Mouse (Mus musculus): ENCODE data around the gene Pigl. TPM values are rescaled to one million over a fixed set of nuclear protein-coding genes. Genes with fewer than 3 reads are reported as not detected.
"Not testable (repeated sequence)": the region's sequence is repeated elsewhere in the genome, so short reads cannot be mapped to it uniquely, and the experiment has no call there.

The Pigl gene
- polyA plus RNA-seq, 1 experiment from 2014 or later = 5.6 TPM

DNA sequence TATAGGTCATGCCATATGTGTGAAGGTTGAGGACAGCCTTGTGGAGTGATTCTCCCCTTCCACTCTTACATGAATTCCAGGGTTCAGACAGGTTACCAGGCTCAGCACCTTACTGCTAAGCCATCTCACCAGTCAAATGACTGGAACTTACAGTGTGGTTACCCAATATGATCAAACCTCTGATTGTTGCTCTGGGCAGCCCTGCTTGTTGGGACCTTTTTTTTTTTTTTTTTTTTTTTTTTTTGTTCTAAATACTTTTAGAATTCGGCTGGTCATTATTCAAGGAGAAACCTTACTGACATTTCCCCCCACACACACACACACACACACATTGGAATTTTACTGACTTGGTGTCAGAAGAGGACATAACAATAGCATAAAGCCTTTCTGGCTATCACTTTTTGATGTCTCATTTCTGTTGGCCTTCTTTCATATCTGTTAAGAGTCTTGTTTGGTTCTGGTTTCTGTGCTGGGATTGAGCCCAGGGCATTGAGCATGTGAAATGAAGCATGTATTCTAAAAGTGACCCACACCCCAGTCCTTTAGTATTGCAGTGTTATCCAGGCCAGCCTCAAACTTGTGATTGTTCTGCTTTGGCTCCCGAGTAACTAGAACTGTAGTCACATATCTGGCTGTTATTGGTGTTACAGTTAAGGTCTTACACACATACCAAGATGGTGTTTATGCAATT, 5.1 kb downstream of the Pigl start:
- Histone ChIP-seq H3K4me1 (replicated peaks; ENCODE audit: control insufficient read depth, insufficient read depth) (no peaks in the 10 kb centered on the region), H3K4me3 (ENCODE audit: low read depth, low read length) (no peak overlapping the region), H3K4me2 (replicated peaks; ENCODE audit: low read depth) (no peak overlapping the region), H3K27ac (replicated peaks) (no peak overlapping the region), H3K36me3 (ENCODE audit: control insufficient read depth, insufficient read depth, low read length) (no peaks in the 10 kb centered on the region), H3K27me3 (ENCODE audit: control insufficient read depth, insufficient read depth, low read length) (no peaks in the 10 kb centered on the region), H3K9ac (ENCODE audit: low read length) (no peak overlapping the region), H3K9me3 (ENCODE audit: control insufficient read depth, low read length) (no peaks in the 10 kb centered on the region)
- 73% methylated on average over 2 of the region's 2 CpGs for WGBS
- ATAC-seq (ENCODE audit: low FRiP score, low TSS enrichment) (no peak), DNase-seq (ENCODE audit: low spot score) (no peak)
- TF ChIP-seq CTCF (IDR thresholded peaks at IDR 0.05; ENCODE audit: low read depth) = no peak
- TF ChIP-seq EP300 (optimal IDR thresholded peaks at IDR 0.05) = no peak

- Histone ChIP-seq H3K4me2 (replicated peaks; ENCODE audit: low read depth) (no peak overlapping the region), H3K9me3 (ENCODE audit: control insufficient read depth, low read length) (no peaks in the 10 kb centered on the region), H3K9ac (ENCODE audit: low read length) (no peak overlapping the region), H3K27me3 (ENCODE audit: control insufficient read depth, insufficient read depth, low read length) (no peaks in the 10 kb centered on the region), H3K4me1 (replicated peaks; ENCODE audit: control insufficient read depth, insufficient read depth) (no peaks in the 10 kb centered on the region), H3K4me3 (ENCODE audit: low read depth, low read length) (no peak overlapping the region), H3K36me3 (ENCODE audit: control insufficient read depth, insufficient read depth, low read length) (no peaks in the 10 kb centered on the region), H3K27ac (replicated peaks) (no peak overlapping the region)
- ATAC-seq (ENCODE audit: low FRiP score, low TSS enrichment) = no peak
- 89% methylated on average over 3 of the region's 3 CpGs for WGBS
- no peak for TF ChIP-seq CTCF (IDR thresholded peaks at IDR 0.05; ENCODE audit: low read depth)
- TF ChIP-seq EP300 (optimal IDR thresholded peaks at IDR 0.05) = no peak
- DNase-seq (ENCODE audit: low spot score) = no peak
These were observed 6.4 kb downstream of the Pigl start for GRCm38 (mm10) chr11:62464696-62465095.

DNA sequence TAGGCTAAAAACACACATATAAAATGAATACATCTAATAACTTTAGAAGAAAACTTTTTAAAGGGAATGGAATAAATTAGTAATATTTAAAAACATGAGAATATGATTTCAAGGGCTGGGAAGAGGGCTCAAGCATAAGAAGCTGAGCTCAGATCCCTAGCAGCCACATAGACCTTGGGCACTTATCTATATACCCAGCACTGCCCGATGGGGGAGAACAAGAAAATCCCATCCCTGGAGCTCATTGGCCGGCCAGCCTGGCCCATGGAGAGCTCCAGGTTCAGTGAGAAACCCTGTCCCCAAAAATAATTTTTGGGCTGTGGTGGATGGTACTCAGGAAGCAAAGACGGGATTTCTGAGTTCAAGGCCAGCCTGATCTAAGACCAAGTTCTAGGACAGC, 7.6 kb downstream of the Pigl start:
- H3K9me3 ChIP-seq (ENCODE audit: control insufficient read depth, low read length) = no peaks in the 10 kb centered on the region
- no peak overlapping the region for H3K27ac ChIP-seq (replicated peaks)
- no peak overlapping the region for H3K9ac ChIP-seq (ENCODE audit: low read length)
- no peaks in the 10 kb centered on the region for H3K36me3 ChIP-seq (ENCODE audit: control insufficient read depth, insufficient read depth, low read length)
- no peaks in the 10 kb centered on the region for H3K27me3 ChIP-seq (ENCODE audit: control insufficient read depth, insufficient read depth, low read length)
- H3K4me3 ChIP-seq (ENCODE audit: low read depth, low read length) = no peak overlapping the region
- TF ChIP-seq EP300 (optimal IDR thresholded peaks at IDR 0.05) (no peak), CTCF (IDR thresholded peaks at IDR 0.05; ENCODE audit: low read depth) (no peak)
- H3K4me1 ChIP-seq (replicated peaks; ENCODE audit: control insufficient read depth, insufficient read depth) = no peaks in the 10 kb centered on the region
- DNase-seq (ENCODE audit: low spot score) (no peak), ATAC-seq (ENCODE audit: low FRiP score, low TSS enrichment) (no peak)
- no peak overlapping the region for H3K4me2 ChIP-seq (replicated peaks; ENCODE audit: low read depth)
- WGBS = 91% methylated on average over 3 of the region's 3 CpGs

DNA sequence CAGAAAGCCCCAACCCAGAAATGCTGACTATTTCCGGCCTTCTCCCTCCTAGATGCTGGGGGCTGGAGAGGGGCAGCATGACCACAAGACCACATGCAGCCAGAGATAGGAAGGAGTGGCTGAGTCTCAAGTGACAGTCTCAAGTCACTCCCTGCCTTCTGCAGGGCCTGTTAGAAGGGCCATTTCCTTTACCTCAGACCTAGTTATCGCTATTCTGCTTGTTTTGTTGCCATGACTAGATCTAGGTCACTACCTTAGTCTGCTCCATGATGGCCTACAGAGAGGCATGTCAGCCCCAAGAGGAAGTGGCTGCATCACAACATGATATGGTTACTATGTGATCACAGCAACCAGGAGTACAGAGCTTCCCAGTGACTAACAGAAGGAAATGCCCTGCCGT, 8.3 kb downstream of the Pigl start:
- 73% methylated on average over 3 of the region's 3 CpGs for WGBS
- peak; percentile 37 for DNase-seq (ENCODE audit: low spot score)
- ATAC-seq (ENCODE audit: low FRiP score, low TSS enrichment) = peak; percentile 96
- Histone ChIP-seq H3K27ac (replicated peaks) (no peak overlapping the region), H3K4me1 (replicated peaks; ENCODE audit: control insufficient read depth, insufficient read depth) (no peaks in the 10 kb centered on the region), H3K9me3 (ENCODE audit: control insufficient read depth, low read length) (no peaks in the 10 kb centered on the region), H3K4me2 (replicated peaks; ENCODE audit: low read depth) (no peak overlapping the region), H3K4me3 (ENCODE audit: low read depth, low read length) (no peak overlapping the region), H3K27me3 (ENCODE audit: control insufficient read depth, insufficient read depth, low read length) (no peaks in the 10 kb centered on the region), H3K36me3 (ENCODE audit: control insufficient read depth, insufficient read depth, low read length) (no peaks in the 10 kb centered on the region), H3K9ac (ENCODE audit: low read length) (no peak overlapping the region)
- TF ChIP-seq CTCF (IDR thresholded peaks at IDR 0.05; ENCODE audit: low read depth) (no peak), EP300 (optimal IDR thresholded peaks at IDR 0.05) (no peak)

- DNase-seq (ENCODE audit: low spot score) = peak; percentile 23
- not testable (repeated sequence) for H3K4me1 ChIP-seq (replicated peaks; ENCODE audit: control insufficient read depth, insufficient read depth); H3K9ac ChIP-seq (ENCODE audit: low read length); H3K4me2 ChIP-seq (replicated peaks; ENCODE audit: low read depth); ATAC-seq (ENCODE audit: low FRiP score, low TSS enrichment); H3K36me3 ChIP-seq (ENCODE audit: control insufficient read depth, insufficient read depth, low read length); H3K9me3 ChIP-seq (ENCODE audit: control insufficient read depth, low read length); H3K4me3 ChIP-seq (ENCODE audit: low read depth, low read length); H3K27me3 ChIP-seq (ENCODE audit: control insufficient read depth, insufficient read depth, low read length); H3K27ac ChIP-seq (replicated peaks)
These were observed 9.0 kb downstream of the Pigl start for GRCm38 (mm10) chr11:62467289-62467688.

DNA sequence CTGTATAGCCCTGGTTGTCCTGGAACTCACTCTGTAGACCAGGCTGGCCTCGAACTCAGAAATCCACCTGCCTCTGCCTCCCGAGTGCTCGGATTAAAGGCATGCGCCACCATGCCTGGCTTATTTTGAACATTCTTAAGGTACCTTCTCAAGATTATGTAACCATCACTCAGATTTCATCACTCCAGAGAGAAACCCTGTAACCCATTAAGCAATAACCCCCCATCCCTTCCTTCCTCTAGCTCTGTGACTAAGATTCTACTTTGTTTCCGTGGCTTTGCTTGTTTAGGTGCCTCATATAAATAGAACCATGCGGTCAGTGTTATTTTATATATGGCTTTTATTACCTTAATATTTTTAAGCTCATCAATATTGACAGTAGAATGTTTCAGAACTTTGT, 12.2 kb downstream of the Pigl start:
- no peak overlapping the region for H3K4me2 ChIP-seq (replicated peaks; ENCODE audit: low read depth)
- no peak for TF ChIP-seq EP300 (optimal IDR thresholded peaks at IDR 0.05)
- no peak for TF ChIP-seq CTCF (IDR thresholded peaks at IDR 0.05; ENCODE audit: low read depth)
- H3K27me3 ChIP-seq (ENCODE audit: control insufficient read depth, insufficient read depth, low read length) = no peaks in the 10 kb centered on the region
- no peak overlapping the region for H3K4me3 ChIP-seq (ENCODE audit: low read depth, low read length)
- H3K4me1 ChIP-seq (replicated peaks; ENCODE audit: control insufficient read depth, insufficient read depth) = no peaks in the 10 kb centered on the region
- H3K27ac ChIP-seq (replicated peaks) = no peak overlapping the region
- H3K9ac ChIP-seq (ENCODE audit: low read length) = no peak overlapping the region
- ATAC-seq (ENCODE audit: low FRiP score, low TSS enrichment) (no peak), DNase-seq (ENCODE audit: low spot score) (no peak)
- H3K36me3 ChIP-seq (ENCODE audit: control insufficient read depth, insufficient read depth, low read length) = no peaks in the 10 kb centered on the region
- H3K9me3 ChIP-seq (ENCODE audit: control insufficient read depth, low read length) = no peaks in the 10 kb centered on the region
- WGBS = 91% methylated on average over 6 of the region's 6 CpGs
